Mouse (Mus musculus) Patski (cell line): ENCODE data around the gene Abca7. TPM values are rescaled to one million over a fixed set of nuclear protein-coding genes. Genes with fewer than 3 reads are reported as not detected.
"Not testable (repeated sequence)": the region's sequence is repeated elsewhere in the genome, so short reads cannot be mapped to it uniquely, and the experiment has no call there.

Experiments used
- ATAC-seq: fragments of 100-300 bp; one replicate; pipeline ENCODE4 v1.8.0; 2021
- CTCF ChIA-PET: fragments of 350-600 bp; sonication (Branson Sonifier 250); formaldehyde crosslinking; loops from one replicate; lab custom pipeline; 2022; ENCODE audit warnings: inconsistent platforms; lab: Charles Lee
- POLR2A ChIA-PET: fragments of 350-600 bp; sonication (Branson Sonifier 250); formaldehyde crosslinking; loops from one replicate; lab custom pipeline; 2022; ENCODE audit warnings: antibody characterized with exemption, inconsistent platforms; lab: Charles Lee
- DNase-seq: peaks from one replicate; pipeline ENCODE4 v3.0.0-alpha.2; 2011; ENCODE audit warnings: low read depth, low spot score
- H3K27me3 ChIP-seq: fragments of 371-371 bp; one replicate; pipeline ENCODE4 v1.5.1; 2021
- CTCF ChIP-seq: fragments of 100-300 bp; IDR thresholded peaks from one replicate; pipeline ENCODE4 v1.5.1; 2021
- in situ Hi-C: fragments of 300-500 bp; cut with MboI; formaldehyde crosslinking; loops from 3 replicates; pipeline ENCODE4 v1.11.1; 2018; ENCODE audit warnings: low pct_unique_long_range_greater_than_20kb, mixed read lengths
- polyA plus RNA-seq: library from polyadenylated mRNA; unstranded; gene quantifications from one replicate; pipeline ENCODE4 v1.2.3, GENCODE M21; 2021

Gene Abca7
- polyA plus RNA-seq, 1 experiment from 2014 or later = 19.9 TPM

DNA sequence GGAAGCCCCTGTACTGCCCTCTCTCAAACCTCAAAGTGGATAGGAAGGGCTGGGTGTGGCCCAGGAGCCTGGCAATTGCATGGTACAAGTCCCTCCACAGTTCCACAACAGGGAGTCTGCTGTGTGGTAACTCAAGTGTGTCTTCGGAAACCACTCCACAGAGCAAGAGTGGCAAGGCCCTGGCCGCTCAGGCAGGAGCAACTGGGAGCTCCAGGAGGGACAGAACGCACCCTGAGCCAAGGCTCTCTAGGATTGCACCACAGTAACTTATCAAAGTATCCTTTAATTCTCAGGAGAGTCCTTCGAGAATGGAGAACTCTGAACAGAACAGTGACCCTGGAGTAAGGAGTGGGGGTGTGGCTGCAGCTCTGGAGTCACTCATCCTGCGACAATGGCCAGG lies 39.4 kb downstream of the Abca7 start:
- H3K27me3 ChIP-seq = no peaks in the 10 kb centered on the region
- ATAC-seq = no peak
- no peak for DNase-seq
- TF ChIP-seq CTCF = no peak
- POLR2A ChIA-PET = interaction anchor here (3.5 kb wide), 1 partner anchor 17 kb away, joined by 14 read pairs; no protein-coding TSS in a partner anchor
- in situ Hi-C loops = no loop called here
- CTCF ChIA-PET = interaction anchor here (2.2 kb wide), 1 partner anchor 51 kb away, joined by 6 read pairs; the partner anchor contains the start of gene Tmem259

GRCm38 (mm10) chr10:80036832-80037231 lies 40.5 kb downstream of the Abca7 start:
- no peak for DNase-seq
- TF ChIP-seq CTCF = no peak
- ChIA-PET POLR2A (interaction anchor here (3.5 kb wide), 1 partner anchor 16 kb away, joined by 14 read pairs; no protein-coding TSS in a partner anchor), CTCF (interaction anchor here (2.2 kb wide), 1 partner anchor 52 kb away, joined by 6 read pairs; the partner anchor contains the start of gene Tmem259)
- no peaks in the 10 kb centered on the region for H3K27me3 ChIP-seq
- in situ Hi-C loops = no loop called here
- ATAC-seq = no peak

- in situ Hi-C loops = no loop called here
Measured at GRCm38 (mm10) chr10:80039559-80039979, 43.3 kb downstream of the Abca7 start, which contains the start of gene Polr2e. TSS of gene Polr2e (minus strand) at chr10:80039795.

DNA sequence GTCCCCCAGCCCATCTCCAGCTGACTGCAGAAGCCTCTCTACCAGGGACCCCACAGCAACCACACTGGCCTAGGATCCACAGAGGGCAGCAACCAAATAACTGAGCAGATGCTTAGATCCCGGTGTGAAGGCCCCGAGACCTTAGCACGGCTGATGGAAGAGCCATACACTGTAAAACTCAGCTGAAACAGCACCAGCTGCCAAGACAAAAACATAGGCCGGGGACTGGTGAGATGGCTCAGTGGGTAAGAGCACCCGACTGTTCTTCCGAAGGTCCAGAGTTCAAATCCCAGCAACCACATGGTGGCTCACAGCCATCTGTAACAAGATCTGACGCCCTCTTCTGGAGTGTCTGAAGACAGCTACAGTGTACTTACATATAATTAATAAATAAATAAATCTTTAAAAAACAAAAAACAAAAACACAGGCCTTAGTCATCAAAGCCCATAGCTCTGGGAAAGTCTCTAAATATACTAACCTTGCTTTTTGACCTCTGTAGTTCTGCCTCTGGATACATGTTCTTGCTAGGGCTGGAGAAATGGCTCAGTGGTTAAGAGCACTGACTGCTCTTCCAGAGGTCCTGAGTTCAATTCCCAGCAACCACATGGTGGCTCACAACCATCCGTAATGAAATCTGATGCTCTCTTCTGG lies 45.2 kb downstream of the Abca7 start:
- H3K27me3 ChIP-seq, DNase-seq, in situ Hi-C loops, ATAC-seq: not testable (repeated sequence)
- ChIA-PET POLR2A (interaction anchor here (1.2 kb wide), 1 partner anchor 66 kb away, joined by 4 read pairs; no protein-coding TSS in a partner anchor), CTCF (interaction anchor here (2.3 kb wide), 1 partner anchor 57 kb away, joined by 9 read pairs; the partner anchor contains the start of gene Tmem259)

More at GRCm38 (mm10) chr10:80039559-80039979, 43.3 kb downstream of the Abca7 start, which contains the start of gene Polr2e:
- DNase-seq (peak; percentile 82), ATAC-seq (peak; percentile 24)
- ChIA-PET POLR2A (interaction anchor here (0.6 to 1.5 kb wide), 6 partner anchors 11 to 117 kb away, joined by 3 read pairs; no protein-coding TSS in a partner anchor), CTCF (no interaction called here)
- no peak for TF ChIP-seq CTCF
- no peaks in the 10 kb centered on the region for H3K27me3 ChIP-seq

- no peak for TF ChIP-seq CTCF
- ChIA-PET CTCF (interaction anchor here (1.3 to 1.5 kb wide), 3 partner anchors 9 to 62 kb away, joined by 3 to 4 read pairs (median 3); partner anchors contain the start of gene Sbno2), POLR2A (interaction anchor here (0.6 to 1.3 kb wide), 3 partner anchors 11 to 122 kb away, joined by 3 to 5 read pairs (median 3); partner anchors contain the start of gene Cirbp)
- no peak for DNase-seq
- in situ Hi-C loops = no loop called here
- H3K27me3 ChIP-seq = no peaks in the 10 kb centered on the region
- no peak for ATAC-seq
Measured at GRCm38 (mm10) chr10:80044087-80044486, 47.8 kb downstream of the Abca7 start.

GRCm38 (mm10) chr10:80045364-80045763 lies 49.1 kb downstream of the Abca7 start:
- CTCF ChIA-PET = interaction anchor here (1.2 to 1.3 kb wide), 2 partner anchors 60 to 86 kb away, joined by 3 read pairs; partner anchors contain the start of gene Sbno2
- H3K27me3 ChIP-seq, in situ Hi-C loops, DNase-seq, ATAC-seq: not testable (repeated sequence)
- POLR2A ChIA-PET = interaction anchor here (1.1 to 1.9 kb wide), 2 partner anchors 11 to 120 kb away, joined by 3 to 4 read pairs; partner anchors contain the start of gene Cirbp

GRCm38 (mm10) chr10:80045766-80046165 lies 49.5 kb downstream of the Abca7 start:
- in situ Hi-C loops = no loop called here
- ChIA-PET CTCF (interaction anchor here (1.2 kb wide), 1 partner anchor 86 kb away, joined by 3 read pairs; no protein-coding TSS in a partner anchor), POLR2A (interaction anchor here (1.9 kb wide), 1 partner anchor 11 kb away, joined by 4 read pairs; no protein-coding TSS in a partner anchor)
- ATAC-seq (no peak), DNase-seq (no peak)
- TF ChIP-seq CTCF = no peak
- H3K27me3 ChIP-seq = no peaks in the 10 kb centered on the region

DNA sequence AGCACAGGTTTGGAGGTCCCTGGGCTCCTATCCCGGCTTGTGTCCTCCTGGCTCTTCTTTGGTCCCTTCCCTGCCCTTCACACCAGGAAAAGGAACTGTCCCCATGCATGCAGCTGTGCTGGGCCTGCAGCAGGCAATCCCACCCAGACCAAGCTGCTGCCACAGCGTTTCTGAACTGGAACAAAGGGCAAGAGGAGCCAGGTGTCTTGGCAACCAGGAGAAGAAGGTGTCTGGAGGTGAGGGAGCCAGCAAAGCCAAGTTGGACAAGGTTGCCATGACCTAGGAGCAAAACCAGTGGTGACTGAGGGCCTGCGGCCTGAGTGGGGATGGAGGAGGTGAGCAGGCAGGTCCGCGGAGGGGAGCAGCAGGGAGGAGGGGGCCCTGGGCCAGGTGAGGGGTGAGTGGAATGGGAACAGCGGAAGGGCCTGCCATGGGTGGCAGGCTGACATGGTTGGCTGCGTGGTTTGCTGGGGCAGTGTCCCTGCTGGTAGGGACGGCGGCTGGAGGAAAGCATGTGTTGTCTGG lies 50.8 kb downstream of the Abca7 start, which contains the start of gene Gpx4:
Gene Gpx4, plus strand, starts transcription at position 126 of the 525 bp plus-strand sequence.
- no peaks in the 10 kb centered on the region for H3K27me3 ChIP-seq
- POLR2A ChIA-PET = interaction anchor here (1.9 kb wide), 1 partner anchor 12 kb away, joined by 4 read pairs; no protein-coding TSS in a partner anchor
- no peak for ATAC-seq
- CTCF ChIA-PET = no interaction called here
- in situ Hi-C loops = no loop called here
- DNase-seq = no peak
- no peak for TF ChIP-seq CTCF

DNA sequence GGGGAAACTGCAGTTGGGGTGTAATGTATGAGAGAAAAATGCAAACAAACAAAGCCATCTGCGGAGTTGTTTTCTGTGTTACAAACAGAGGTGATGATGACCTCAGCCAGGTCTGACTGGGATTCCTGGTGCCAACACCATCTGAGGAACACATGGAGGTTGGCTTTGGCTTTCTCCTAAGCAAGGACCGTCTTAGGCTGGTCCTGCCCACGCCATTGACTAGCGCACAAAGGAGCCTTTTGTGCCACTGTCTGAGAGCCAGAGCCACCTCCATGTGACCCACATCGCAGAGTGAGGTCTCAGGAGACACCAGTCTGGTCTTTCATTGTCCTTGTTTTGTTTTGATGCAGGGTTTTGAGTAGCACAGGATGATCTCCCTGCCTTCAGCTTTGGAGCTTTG lies 52.1 kb downstream of the Abca7 start:
- in situ Hi-C loops = no loop called here
- CTCF ChIA-PET = no interaction called here
- H3K27me3 ChIP-seq = no peaks in the 10 kb centered on the region
- DNase-seq (no peak), ATAC-seq (no peak)
- no peak for TF ChIP-seq CTCF
- POLR2A ChIA-PET = no interaction called here

GRCm38 (mm10) chr10:80048834-80049233 lies 52.5 kb downstream of the Abca7 start:
- ATAC-seq = no peak
- ChIA-PET CTCF (no interaction called here), POLR2A (no interaction called here)
- no peak for DNase-seq
- no peaks in the 10 kb centered on the region for H3K27me3 ChIP-seq
- in situ Hi-C loops = no loop called here
- no peak for TF ChIP-seq CTCF
